Mouse (Mus musculus) heart, postnatal 4 days (tissue): ENCODE results near the gene Ppp2r5d. TPM values are rescaled to one million over a fixed set of nuclear protein-coding genes. Genes with fewer than 3 reads are reported as not detected.

ENCODE experiments used
- DNase-seq: peaks from one replicate; pipeline ENCODE4 v3.0.0; 2021
- total RNA-seq, 2 experiments: library from RNA; stranded (reverse); gene quantifications; 2 replicates each; pipeline ENCODE4 v1.2.3; 2021

Ppp2r5d gene
- total RNA-seq, 2 experiments from 2014 or later = 41.5 to 42.9 TPM

DNA sequence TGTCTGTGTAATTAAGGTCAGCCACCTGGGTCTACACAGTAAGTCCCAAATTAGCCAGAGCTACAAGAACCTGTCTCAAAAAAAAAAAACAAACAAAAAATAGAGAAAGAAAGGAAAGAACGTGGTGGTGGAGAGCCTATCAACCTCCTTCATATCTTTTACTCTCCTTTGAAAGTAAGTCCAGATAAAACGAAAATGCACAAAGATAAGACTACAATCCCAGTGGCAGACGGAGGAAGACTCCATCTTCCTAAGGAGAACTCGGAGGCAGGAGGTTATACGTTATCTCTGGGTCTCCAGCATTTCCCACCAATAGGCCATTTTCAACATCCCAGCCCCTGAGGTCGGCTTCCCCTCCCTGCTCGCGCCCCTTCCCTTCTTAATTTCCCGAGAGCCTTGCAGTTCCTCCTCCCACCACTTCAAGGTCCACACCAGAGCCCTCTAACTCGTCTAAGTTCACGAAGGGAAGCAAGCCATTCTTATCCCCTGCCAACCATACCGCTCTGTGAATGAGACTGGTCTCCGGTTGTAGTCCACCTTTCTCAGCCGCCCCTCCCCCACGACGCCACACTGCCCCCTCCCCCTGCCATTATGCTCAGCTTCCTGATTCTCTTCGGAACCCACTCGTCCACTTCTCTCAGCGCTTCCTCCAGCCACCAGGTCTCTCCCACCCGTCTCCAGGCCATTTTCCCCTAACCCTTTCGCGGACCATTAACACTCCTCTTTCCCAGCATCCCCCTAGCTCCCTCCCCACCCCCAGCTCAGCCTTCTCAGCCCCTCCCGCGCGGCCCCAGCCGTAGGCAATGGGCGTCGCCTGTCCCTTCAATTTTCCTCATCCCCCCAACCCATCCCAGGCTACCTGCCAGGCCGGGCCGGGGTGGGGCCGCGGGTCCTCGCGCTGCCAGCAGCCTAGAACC is 24.8 kb downstream of the Ppp2r5d start:
- peak; percentile 73 for DNase-seq

DNA sequence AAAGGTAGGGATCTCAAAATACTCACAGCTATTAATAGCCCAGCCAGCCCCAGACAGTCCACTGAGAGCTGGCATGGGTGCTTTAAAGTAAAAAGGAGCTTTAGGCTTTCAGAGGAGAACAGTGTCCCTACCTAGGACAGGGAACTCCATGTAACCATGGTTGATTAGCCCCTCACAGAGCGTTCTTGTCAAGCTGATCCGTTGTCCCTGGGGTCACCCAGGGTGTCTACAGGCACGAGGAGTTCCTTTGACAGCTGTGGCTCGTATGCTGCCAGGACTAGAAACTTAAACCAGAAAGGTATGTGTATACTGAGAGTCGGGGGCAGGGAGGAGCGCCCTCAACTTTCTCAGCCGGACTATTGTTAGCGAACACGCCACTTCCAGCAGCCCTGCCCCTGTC is 26.0 kb downstream of the Ppp2r5d start:
- DNase-seq = no peak

GRCm38 (mm10) chr17:46678416-46678815 is 26.5 kb downstream of the Ppp2r5d start, which contains the start of gene Mea1:
Mea1 (plus strand) TSS chr17:46678793.
- DNase-seq = peak; percentile 45

DNA sequence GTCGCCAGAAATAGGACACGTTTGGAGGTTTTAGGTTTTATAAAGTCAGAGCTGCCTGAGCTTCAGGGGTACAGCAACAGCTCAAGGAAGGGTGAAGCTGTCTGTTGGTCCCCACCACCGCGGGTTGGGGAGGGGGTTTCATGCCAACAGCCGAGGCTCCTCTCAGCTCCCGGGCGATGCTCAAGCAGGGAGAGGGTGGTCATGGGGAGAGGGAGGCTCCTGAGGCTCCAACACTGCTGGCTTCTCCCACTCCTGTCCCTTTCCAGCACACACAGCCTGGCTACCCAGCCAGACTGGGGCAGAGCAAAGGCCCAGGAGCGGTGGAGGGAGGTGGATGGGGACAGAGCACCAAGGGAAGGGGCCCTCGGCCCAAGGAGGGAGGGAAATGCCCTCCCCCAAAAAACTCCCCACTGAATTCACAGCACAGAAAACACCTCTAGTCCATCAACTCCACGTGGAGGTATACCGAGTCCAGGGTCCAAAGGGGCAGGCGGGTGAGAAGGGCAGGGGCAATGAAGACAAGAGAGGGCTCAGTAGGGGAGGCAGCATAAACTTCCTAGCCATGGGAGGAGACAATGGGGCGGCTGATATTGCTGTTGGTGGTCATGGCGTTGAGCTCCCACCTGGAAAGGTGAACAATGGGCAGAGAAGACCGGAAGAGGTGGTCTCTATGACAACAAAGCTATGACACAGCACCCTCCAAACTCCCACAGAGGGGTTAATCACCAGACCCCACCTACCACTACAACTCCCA is 30.2 kb downstream of the Ppp2r5d start:
- DNase-seq = no peak

DNA sequence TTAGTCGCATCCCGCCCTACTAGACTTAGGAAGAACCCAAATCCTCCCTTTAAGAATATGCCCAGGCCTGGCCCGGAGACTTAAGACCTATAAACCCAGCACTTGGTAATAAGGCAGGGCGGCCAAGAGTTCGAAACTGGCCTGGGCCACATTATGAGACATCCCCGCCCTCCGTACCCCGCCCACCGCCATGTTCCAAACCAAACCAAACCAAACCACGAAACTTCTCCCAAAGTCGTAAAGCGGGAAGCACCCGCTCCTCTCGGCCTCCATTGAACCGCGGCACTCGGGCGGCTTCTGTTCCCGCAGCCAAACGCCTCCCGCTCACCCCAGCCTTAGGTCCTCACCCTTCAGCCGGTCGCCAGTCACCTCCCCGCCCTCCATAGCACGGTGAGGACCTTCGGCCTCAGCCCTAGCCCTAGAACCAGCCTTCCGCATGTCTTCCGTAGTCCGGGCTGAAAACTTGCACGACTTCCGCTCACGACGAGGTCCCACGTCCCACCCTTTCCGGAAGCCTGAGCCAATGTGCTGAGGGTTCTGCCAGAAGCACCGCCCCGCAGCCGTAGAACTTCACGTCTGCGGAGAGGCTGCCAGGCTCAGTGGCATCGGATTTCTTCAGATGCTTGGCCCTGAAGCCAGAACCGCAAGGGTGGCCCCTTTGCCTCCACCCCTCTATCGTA is 30.9 kb downstream of the Ppp2r5d start, which contains the start of gene Rrp36:
Gene Rrp36, minus strand, starts transcription at position 503 of the 680 bp plus-strand sequence.
- peak; percentile 93 for DNase-seq

DNA sequence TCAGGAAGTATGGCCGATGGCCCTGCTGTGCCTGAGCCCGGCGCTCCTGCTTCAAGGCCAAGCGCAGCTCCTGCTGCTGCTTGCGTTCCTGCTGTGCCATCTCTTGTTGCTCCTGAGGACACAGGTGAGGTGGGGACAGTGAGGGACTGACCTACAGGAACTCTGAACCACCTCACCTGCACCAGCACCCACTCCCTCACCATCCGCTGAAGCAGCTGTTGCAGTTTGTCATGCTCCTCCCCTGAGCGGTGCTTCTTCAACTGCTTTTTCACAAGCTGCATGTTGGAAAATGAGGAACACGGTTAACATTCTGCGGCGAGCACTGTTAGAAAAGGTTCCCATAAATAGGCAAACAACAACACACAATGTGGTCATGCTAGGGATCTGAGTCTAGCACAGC is 35.0 kb downstream of the Ppp2r5d start:
- no peak for DNase-seq

- no peak for DNase-seq
Measured at GRCm38 (mm10) chr17:46667712-46668111, 37.2 kb downstream of the Ppp2r5d start.

- peak; percentile 49 for DNase-seq
Measured at GRCm38 (mm10) chr17:46662730-46663129, 42.2 kb downstream of the Ppp2r5d start.

DNA sequence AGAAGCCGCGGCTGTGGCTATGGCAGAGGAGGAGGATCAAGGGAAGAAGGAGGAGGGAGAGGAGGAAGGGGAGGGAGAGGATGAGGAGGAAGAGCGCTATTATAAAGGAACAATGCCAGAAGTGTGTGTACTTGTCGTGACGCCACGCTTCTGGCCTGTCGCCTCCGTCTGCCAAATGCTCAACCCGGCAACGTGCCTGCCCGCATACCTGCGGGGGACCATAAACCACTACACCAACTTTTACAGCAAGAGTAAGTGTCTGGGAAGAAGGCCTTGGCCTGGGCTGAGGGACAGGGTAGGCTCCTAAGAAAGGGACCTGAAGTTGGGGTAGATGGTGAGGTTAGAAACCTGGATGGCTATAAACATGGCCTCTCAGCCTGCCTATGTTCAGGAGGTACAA is 42.9 kb downstream of the Ppp2r5d start:
- no peak for DNase-seq

DNA sequence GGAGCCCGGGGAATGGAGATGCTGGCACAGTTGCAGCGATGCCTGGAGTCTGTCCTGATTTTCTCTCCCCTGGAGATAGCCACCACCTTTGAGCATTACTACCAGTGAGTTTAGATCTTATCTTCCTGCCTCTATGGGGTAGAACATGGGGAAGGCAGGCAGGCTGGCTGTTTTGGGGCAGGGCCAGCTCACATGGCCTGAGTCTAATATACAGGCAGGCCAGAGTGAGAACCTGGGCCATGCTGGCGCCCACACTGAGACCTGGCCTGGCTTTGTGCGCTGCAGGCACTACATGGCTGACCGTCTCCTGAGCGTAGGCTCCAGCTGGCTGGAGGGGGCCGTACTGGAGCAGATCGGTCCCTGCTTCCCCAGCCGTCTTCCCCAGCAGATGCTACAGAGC is 43.6 kb downstream of the Ppp2r5d start:
- DNase-seq = no peak

DNA sequence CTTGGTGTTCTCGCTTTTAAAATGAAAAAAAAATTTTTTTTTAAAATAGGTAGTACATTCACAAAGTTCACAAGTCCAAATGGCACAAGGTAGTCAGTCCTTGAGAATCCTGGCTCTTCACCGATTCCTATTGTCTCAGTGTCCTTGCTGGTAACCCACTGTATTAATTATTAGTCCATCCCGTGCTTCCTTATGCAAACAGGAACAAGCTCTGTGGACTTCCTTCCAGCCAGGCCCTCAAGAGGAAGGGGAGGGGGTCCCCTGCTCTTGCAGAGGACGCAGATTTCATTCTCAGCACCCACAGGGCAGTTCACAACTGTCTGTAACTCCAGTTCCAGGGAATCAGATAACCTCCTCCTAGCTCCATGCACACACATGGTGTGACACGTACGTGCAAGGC is 48.9 kb downstream of the Ppp2r5d start:
- no peak for DNase-seq

DNA sequence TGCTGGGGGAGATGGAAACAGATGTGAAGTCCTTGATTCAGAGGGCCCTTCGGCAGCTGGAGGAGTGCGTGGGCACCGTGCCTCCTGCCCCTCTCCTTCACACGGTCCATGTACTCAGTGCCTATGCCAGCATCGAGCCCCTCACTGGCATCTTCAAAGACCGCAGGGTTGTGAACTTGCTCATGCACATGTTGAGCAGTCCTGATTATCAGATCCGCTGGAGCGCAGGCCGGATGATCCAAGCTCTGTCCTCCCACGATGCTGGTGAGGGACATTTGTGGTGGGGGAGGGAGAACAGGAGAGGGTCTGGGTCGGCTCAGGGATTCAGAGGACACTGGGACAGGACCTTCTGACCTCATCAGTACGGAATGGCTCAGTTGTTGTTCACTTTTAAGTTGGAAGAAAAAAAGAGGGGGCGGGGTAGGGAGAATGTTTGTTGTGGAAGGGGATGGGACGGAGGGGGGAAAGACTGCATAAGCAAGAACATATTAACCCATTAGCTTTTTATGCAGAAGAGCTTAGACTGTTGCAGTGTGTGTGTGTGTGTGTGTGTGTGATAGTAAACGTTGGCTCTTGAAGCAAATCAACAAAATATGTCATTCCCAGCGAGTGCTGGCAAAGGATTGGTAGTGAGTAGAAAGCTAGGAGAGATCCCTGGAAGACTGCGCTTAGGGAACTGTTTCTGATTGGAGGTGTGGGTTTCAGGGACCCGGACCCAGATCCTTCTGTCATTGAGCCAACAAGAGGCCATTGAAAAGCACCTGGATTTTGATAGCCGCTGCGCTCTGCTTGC is 53.0 kb downstream of the Ppp2r5d start:
- DNase-seq = no peak

DNA sequence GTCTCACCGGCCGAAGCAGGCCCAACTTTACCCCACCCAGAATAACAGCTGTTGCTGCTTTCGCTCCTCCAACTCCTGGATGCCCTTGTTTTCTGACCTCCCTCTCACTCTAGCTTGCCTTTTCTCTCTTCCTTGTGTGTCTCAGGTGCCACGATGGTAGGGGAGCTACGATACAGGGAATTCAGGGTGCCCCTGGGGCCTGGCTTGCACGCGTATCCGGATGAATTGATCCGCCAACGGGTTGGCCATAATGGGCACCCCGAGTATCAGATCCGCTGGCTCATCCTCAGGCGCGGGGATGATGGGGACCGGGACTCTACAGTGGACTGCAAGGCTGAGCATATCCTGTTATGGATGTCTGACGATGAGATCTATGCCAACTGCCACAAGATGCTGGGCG is 53.6 kb downstream of the Ppp2r5d start:
- DNase-seq = no peak

DNA sequence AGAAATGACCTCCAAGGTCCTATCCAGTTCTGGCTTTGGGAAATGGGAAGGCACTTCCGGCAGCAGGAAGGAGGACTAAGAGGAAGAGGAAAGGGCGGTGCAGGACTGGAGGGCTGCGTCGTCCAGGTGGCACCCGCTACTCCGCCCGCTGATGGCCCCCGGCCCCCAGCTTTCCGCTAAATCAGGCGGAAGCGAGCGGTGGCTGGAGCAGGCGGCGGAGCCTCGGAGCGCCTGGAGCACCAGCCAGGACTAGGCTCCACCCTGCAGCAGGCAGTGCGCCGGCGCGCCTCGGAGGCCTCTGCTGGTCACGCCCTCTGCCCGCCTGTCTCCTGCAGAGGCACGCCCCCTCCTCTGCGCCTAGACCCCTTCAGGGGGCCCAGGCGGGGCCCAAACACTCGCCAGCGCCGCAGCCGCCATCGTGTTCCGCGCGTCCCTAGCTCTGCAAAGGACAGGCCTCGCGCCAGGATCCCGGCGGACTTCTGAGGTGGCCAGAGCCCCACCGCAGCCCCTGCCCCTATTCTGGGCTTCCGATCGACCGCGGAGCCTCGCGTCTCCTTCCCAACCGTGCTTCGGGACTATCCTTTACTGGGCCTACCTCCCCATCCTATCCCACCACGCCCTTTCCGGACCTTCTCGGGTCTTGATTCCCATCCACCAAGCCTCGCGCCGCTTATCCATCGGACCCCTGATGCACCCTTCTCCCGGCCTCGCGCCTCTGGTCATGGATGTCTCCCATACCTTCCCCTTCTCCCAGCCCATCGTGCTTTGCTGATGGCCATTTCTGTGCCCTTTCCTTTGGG is 54.5 kb downstream of the Ppp2r5d start, which contains the start of gene Cul7:
Gene Cul7, plus strand, starts transcription at position 106 of the 800 bp plus-strand sequence.
- DNase-seq = peak; percentile 95

DNA sequence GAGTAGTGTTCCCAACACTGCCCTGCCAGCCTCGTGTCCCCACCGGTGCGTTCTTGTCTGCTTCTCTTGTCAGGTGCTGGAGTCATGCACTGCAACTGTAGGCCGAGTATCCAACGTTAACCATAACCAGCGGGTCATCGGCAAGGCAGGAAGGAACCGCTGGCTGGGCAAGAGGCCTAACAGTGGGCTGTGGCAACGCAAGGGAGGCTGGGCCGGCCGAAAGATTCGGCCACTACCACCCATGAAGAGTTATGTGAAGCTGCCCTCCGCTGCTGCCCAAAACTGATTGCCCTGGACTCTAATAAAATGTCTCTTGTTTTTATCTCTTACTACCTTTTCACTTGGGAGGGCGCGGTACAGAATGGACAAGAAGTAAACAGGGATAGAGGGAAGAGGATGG is 55.1 kb downstream of the Ppp2r5d start:
- peak; percentile 44 for DNase-seq

DNA sequence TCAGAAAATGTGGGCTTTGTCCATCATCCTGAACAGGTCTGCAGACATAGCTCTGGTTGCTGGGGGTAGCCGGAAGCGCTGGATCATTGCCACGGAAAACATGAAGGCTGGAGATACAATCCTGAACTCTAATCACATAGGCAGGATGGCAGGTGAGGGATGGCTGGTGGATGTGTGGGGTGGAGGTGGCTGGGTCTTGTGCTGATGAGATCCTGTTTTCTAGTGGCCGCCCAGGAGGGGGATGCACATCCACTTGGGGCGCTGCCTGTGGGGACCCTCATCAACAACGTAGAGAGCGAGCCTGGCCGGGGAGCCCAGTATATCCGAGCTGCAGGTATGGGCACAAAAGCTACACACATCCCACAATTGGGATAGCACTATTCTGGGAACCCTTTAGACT is 56.5 kb downstream of the Ppp2r5d start:
- DNase-seq = no peak

GRCm38 (mm10) chr17:46647279-46647678 is 57.6 kb downstream of the Ppp2r5d start:
- no peak for DNase-seq

GRCm38 (mm10) chr17:46646322-46646662 is 58.6 kb downstream of the Ppp2r5d start:
- no peak for DNase-seq

- DNase-seq = peak; percentile 99
Measured at GRCm38 (mm10) chr17:46645561-46646321, 59.2 kb downstream of the Ppp2r5d start, which contains the start of the genes Klc4 and Mrpl2. Klc4 (minus strand) TSS chr17:46646022. Mrpl2 (plus strand) TSS chr17:46646229.

DNA sequence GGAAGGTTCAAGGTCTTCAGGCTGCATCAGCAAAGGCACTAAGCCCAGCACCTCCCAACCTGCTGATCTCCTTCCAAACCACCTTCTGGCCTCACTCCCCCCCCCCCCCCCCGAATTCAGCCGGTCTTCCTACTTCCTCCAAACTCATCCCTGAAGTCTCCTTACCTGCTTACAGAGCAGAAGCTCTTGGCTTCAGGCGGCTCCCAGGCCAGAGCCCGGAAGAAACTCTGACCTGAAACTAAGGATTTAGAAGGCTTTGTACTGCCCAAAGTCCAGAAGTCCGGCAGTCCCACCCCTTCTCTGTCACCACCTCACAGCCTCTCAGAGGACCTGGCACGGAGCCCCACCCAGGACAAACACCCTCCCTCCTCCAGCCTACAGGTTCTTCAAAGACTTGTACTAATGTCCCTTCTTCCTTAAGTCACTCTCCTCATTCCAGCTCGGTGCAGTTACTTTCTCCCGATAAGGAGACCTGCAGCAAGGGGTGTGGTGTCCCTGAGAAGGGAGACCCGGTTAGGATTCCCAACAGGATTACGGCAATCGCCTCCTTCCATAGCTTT is 59.9 kb downstream of the Ppp2r5d start:
- peak; percentile 68 for DNase-seq
